8 mouse cellular contexts compared by ENCODE assay signal in the genomic region with DNA sequence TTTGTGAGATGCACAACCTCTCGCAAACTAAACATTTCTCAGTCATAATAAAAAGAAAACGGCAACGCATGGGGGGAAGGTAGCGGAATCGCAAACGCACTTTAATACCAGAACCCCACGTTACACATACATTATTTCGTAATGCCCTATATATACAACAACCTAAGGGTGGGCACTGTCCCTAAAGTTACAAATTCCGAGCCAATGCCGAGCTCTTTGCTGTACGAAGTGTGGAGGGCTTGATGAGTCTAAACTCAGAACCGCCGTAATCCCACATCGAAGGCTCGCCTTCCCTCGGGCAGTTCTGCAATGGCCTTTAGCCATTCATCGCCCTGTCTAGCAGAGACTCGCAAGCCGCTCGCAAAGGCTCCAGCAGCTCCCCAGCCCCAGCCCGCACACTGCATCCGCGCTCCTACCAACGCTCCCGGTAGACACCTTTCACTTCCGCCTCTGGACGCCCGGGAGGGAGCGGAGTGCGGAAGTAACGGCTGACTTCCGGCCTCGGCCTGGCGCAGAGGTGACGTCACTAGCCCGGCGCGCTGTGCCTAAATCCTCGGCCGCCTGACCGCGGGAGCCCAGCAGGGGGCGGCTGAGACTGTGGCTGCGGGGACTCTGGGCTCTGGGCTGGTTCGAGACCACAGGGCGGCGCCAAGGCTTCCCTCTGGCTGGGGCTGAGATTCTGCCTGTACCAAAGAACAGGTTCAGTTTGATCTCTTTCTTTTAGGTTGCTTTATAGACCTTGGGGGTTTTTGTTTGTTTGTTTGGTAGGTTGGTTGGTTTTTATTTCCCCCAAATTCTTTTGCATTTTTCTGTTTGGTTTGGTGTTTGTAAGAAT. TPM values are rescaled to one million over a fixed set of nuclear protein-coding genes. Genes with fewer than 3 reads are reported as not detected.
DNase-seq lines count a peak whose midpoint lies in the region; ATAC-seq and TF ChIP-seq lines count a peak whose summit lies in the region.
"Not testable (repeated sequence)": the region's sequence is repeated elsewhere in the genome, so short reads cannot be mapped to it uniquely, and the experiment has no call there.

A gene (minus strand): TSS at position 475 of the 835 bp plus-strand sequence.

- not testable (repeated sequence) for TF ChIP-seq POLR2A in lung, adult 2 months (IDR thresholded peaks at IDR 0.05; ENCODE audit: borderline replicate concordance, extremely low read depth, low read depth, low read length); thymus, adult 2 months (IDR thresholded peaks at IDR 0.05; ENCODE audit: control insufficient read depth, extremely low read depth, insufficient read depth, low read length, poor library complexity)

- not testable (repeated sequence) for H3K4me1 ChIP-seq in lung, adult 2 months (ENCODE audit: control insufficient read depth, insufficient read depth, low read length); neural tube, embryonic 13.5 days (replicated peaks); thymus, adult 2 months (replicated peaks; ENCODE audit: control insufficient read depth, insufficient read depth, low read length)

- peak; percentile 53 for DNase-seq in MN1 (ENCODE audit: low spot score)
- DNase-seq in cerebellum, adult 9-11 months: peak; percentile 65
- DNase-seq in layer of hippocampus, adult 2 months (ENCODE audit: low spot score in 2 of 2): peak; percentile 6 to 12
- peak; percentile 20 for DNase-seq in lung, adult 2 months
- peak; percentile 24 for DNase-seq in thymus, adult 2 months

- not testable (repeated sequence) for H3K9me3 ChIP-seq in neural tube, embryonic 13.5 days

- H3K4me3 ChIP-seq in layer of hippocampus, adult 2 months: peak within 1 kb of the TSS; percentile 55
- H3K4me3 ChIP-seq in lung, adult 2 months (replicated peaks; ENCODE audit: extremely low read depth, low read depth, low read length): peak within 1 kb of the TSS; percentile 49
- H3K4me3 ChIP-seq in neural tube, embryonic 13.5 days: peak within 1 kb of the TSS; percentile 43
- H3K4me3 ChIP-seq in thymus, adult 2 months (ENCODE audit: control insufficient read depth, insufficient read depth, low read length): not testable (repeated sequence)

- H3K36me3 ChIP-seq in neural tube, embryonic 13.5 days; thymus, adult 2 months (ENCODE audit: control insufficient read depth, insufficient read depth, low read length): not testable (repeated sequence)

- H3K27me3 ChIP-seq in neural tube, embryonic 13.5 days; thymus, adult 2 months (ENCODE audit: control insufficient read depth, insufficient read depth, low read length): not testable (repeated sequence)

- peak; percentile 52 for TF ChIP-seq CTCF in layer of hippocampus, adult 2 months (conservative IDR thresholded peaks at IDR 0.05)
- TF ChIP-seq CTCF in lung, adult 2 months (IDR thresholded peaks at IDR 0.05; ENCODE audit: insufficient read depth, low read length); thymus, adult 2 months (IDR thresholded peaks at IDR 0.05; ENCODE audit: borderline replicate concordance, control insufficient read depth, extremely low read depth, insufficient read depth, low read length, poor library complexity): not testable (repeated sequence)

- H3K27ac ChIP-seq in layer of hippocampus, adult 2 months; neural tube, embryonic 13.5 days (replicated peaks); thymus, adult 2 months (ENCODE audit: control insufficient read depth, insufficient read depth, low read length): not testable (repeated sequence)

- peak within 1 kb of the TSS; percentile 72 for H3K4me2 ChIP-seq in neural tube, embryonic 13.5 days

- peak; percentile 100 for ATAC-seq in frontal cortex, adult (ENCODE audit: low TSS enrichment)
- peak; percentile 100 for ATAC-seq in hematopoietic stem cell, adult 5-6 weeks (replicated peaks in 1 of 2; ENCODE audit: insufficient read depth in 1 of 2, low FRiP score in 2 of 2, low TSS enrichment in 1 of 2, low read depth in 1 of 2, poor library complexity in 2 of 2, severe bottlenecking in 2 of 2)
- peak; percentile 100 for ATAC-seq in neural tube, embryonic 13.5 days (ENCODE audit: low read depth)

- H3K9ac ChIP-seq in neural tube, embryonic 13.5 days: peak within 1 kb of the TSS; percentile 69

- under 1% methylated on average over 10 of the region's 47 CpGs for WGBS in lung, adult 2 months
- WGBS in neural tube, embryonic 13.5 days: 5% methylated on average over 9 of the region's 47 CpGs
- WGBS in thymus, adult 2 months: 6% methylated on average over 10 of the region's 47 CpGs

RNA-seq across cellular contexts. Expression of the gene that starts here (rescaled TPM):
- 11.8 and 12.5 TPM in 2 replicates for total RNA-seq in hematopoietic stem cell, adult 5-6 weeks (2017)
- 10 to 100 TPM; 11.8 to 12.1 TPM for total RNA-seq in layer of hippocampus, adult 2 months (2021)
- polyA plus RNA-seq in lung, adult 2 months (2012; rRNA removed): 1.1 and 1.7 TPM in 2 replicates
- polyA plus RNA-seq in neural tube, embryonic 13.5 days (2015; fragmentation: Nextera tagmentation; extraction: Ambion mirVana): 6.0 and 8.1 TPM in 2 replicates
- 2.6 and 3.0 TPM in 2 replicates for polyA plus RNA-seq in thymus, adult 2 months (2012; rRNA removed)

Comparison
In these comparisons a context has a peak if more than half of its experiments do, and no peak if none do; other contexts are left out.
1. DNase-seq: peak in every context shown above with its lines; median percentile 65 in cerebellum, adult 9-11 months; 53 in MN1; 24 in thymus, adult 2 months; 20 in lung, adult 2 months; 9 in layer of hippocampus, adult 2 months.